Mouse (Mus musculus) forebrain, embryonic 14.5 days (tissue): ENCODE data around the gene Itprip. TPM values are rescaled to one million over a fixed set of nuclear protein-coding genes. Genes with fewer than 3 reads are reported as not detected.

Experiments used
- ATAC-seq: fragments of 200-750 bp; cut with Nextera tagmentation; 2 replicates; pipeline ENCODE4 v1.8.0; 2017; ENCODE audit warnings: mild to moderate bottlenecking, moderate library complexity
- DNase-seq: peaks from one replicate; pipeline ENCODE4 v3.0.0-alpha.2; 2015; ENCODE audit warnings: low spot score
- H3K27ac ChIP-seq: fragments of 300-500 bp; sonication (generic); 2 replicates; pipeline ENCODE4 v1.5.1; 2014; ENCODE audit warnings: low read depth, mild to moderate bottlenecking, control low read depth, low read length, moderate library complexity
- H3K27me3 ChIP-seq: fragments of 300-500 bp; sonication (generic); replicated peaks from 2 replicates; pipeline ENCODE4 v1.6.1; 2014; ENCODE audit warnings: low read length, control low read depth, mixed read lengths; ENCODE audit not compliant: control insufficient read depth, insufficient read depth
- H3K36me3 ChIP-seq: fragments of 300-500 bp; sonication (generic); 2 replicates; pipeline ENCODE4 v1.6.1; 2014; ENCODE audit warnings: low read length, control low read depth; ENCODE audit not compliant: control insufficient read depth, insufficient read depth
- H3K4me1 ChIP-seq: fragments of 300-500 bp; sonication (generic); 2 replicates; pipeline ENCODE4 v1.6.1; 2014; ENCODE audit warnings: antibody characterized with exemption, low read length, control low read depth; ENCODE audit not compliant: control insufficient read depth, insufficient read depth
- H3K4me2 ChIP-seq: fragments of 300-500 bp; sonication (generic); 2 replicates; pipeline ENCODE4 v1.6.1; 2014; ENCODE audit warnings: mild to moderate bottlenecking, control low read depth, low read length
- H3K4me3 ChIP-seq: fragments of 300-500 bp; sonication (generic); 2 replicates; pipeline ENCODE4 v1.5.1; 2014; ENCODE audit warnings: low read depth, low read length, control low read depth
- H3K9ac ChIP-seq: fragments of 300-500 bp; sonication (generic); 2 replicates; pipeline ENCODE4 v1.6.1; 2014; ENCODE audit warnings: mild to moderate bottlenecking, low read length, control low read depth, moderate library complexity
- H3K9me3 ChIP-seq: fragments of 300-500 bp; sonication (generic); replicated peaks from 2 replicates; pipeline ENCODE4 v1.6.1; 2016; ENCODE audit warnings: low read length, control low read depth, mixed read lengths; ENCODE audit not compliant: control insufficient read depth
- WGBS: fragments of 180-500 bp; shearing (Covaris S2); extraction: QIAGEN DNeasy Blood & Tissue Kit; methylation state at CpG from one replicate; pipeline ENCODE4 v1.1.7; 2014; 5-methylcytosine and 5-hydroxymethylcytosine counted together
- polyA plus RNA-seq: library from polyadenylated mRNA; unstranded; fragments of >200 nt; fragmentation: Nextera tagmentation; extraction: Ambion mirVana; gene quantifications from 2 replicates; pipeline ENCODE4 v1.2.1, GENCODE M21; 2014

Gene Itprip
- polyA plus RNA-seq, 1 experiment from 2014 or later, result 5.4 TPM

GRCm38 (mm10) chr19:47884296-47885085 lies 34.6 kb downstream of the Itprip start:
- no peak overlapping the region for H3K9ac ChIP-seq
- H3K4me1 ChIP-seq, result no peaks in the 10 kb centered on the region
- no peaks in the 10 kb centered on the region for H3K27me3 ChIP-seq
- no peaks in the 10 kb centered on the region for H3K36me3 ChIP-seq
- H3K4me2 ChIP-seq, result no peak overlapping the region
- ATAC-seq, result no peak
- H3K27ac ChIP-seq, result no peak overlapping the region
- DNase-seq, result no peak
- H3K4me3 ChIP-seq, result no peak overlapping the region
- H3K9me3 ChIP-seq, result no peaks in the 10 kb centered on the region
- WGBS, result 85% methylated on average over 13 of the region's 13 CpGs

- Histone ChIP-seq H3K36me3 (no peaks in the 10 kb centered on the region), H3K9me3 (no peaks in the 10 kb centered on the region), H3K4me2 (no peak overlapping the region), H3K9ac (no peak overlapping the region), H3K27ac (no peak overlapping the region), H3K27me3 (no peaks in the 10 kb centered on the region), H3K4me3 (no peak overlapping the region), H3K4me1 (no peaks in the 10 kb centered on the region)
- DNase-seq, result no peak
- WGBS, result 69% methylated on average over 9 of the region's 9 CpGs
- peak; percentile 60 for ATAC-seq
Observed at GRCm38 (mm10) chr19:47882882-47883254, 36.2 kb downstream of the Itprip start.

DNA sequence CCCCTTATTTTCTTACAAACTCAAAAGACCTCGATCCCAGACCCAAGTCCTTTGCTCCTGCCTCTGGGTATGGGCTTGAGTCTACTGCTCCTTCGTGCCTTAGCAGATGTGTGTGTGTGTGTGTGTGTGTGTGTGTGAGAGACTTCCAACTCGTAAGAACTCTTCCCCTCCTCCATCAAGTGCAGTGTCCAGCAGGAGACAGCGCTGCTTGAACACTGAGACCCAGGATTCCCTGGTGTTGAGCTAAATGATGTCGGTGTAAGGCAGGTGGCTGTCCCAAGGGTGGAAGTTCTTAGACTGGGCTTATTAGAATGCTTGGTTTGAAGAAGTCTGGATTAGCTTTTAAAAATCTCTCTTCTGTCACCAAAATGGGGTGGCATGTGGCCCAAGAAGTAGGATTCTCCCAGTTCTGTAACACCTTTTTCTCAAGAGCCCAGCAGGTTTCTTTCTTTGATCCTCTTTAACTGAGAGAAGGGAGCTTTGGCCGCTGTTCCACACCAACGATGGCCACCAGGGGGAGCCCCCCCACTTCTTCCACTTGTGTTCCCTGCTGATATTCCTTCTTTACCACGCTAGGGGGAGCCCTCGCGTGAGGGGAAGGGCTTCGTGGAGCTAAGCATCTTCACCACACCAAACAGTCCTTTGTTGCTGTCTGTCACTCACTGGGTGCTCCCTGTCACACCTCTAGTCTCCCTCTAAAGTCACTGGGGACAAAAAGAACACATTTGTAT lies 36.8 kb downstream of the Itprip start:
- Histone ChIP-seq H3K36me3 (no peaks in the 10 kb centered on the region), H3K4me3 (no peak overlapping the region), H3K27ac (no peak overlapping the region), H3K27me3 (no peaks in the 10 kb centered on the region), H3K4me2 (no peak overlapping the region), H3K4me1 (no peaks in the 10 kb centered on the region), H3K9ac (no peak overlapping the region), H3K9me3 (no peaks in the 10 kb centered on the region)
- ATAC-seq (peak; percentile 88), DNase-seq (peak; percentile 93)
- 28% methylated on average over 11 of the region's 11 CpGs for WGBS

- Histone ChIP-seq H3K4me3 (no peak overlapping the region), H3K4me2 (no peak overlapping the region), H3K9me3 (no peaks in the 10 kb centered on the region), H3K27me3 (no peaks in the 10 kb centered on the region), H3K4me1 (no peaks in the 10 kb centered on the region), H3K9ac (no peak overlapping the region), H3K27ac (no peak overlapping the region), H3K36me3 (no peaks in the 10 kb centered on the region)
- no peak for ATAC-seq
- 83% methylated on average over 7 of the region's 7 CpGs for WGBS
- no peak for DNase-seq
Observed at GRCm38 (mm10) chr19:47881538-47881937, 37.6 kb downstream of the Itprip start.

DNA sequence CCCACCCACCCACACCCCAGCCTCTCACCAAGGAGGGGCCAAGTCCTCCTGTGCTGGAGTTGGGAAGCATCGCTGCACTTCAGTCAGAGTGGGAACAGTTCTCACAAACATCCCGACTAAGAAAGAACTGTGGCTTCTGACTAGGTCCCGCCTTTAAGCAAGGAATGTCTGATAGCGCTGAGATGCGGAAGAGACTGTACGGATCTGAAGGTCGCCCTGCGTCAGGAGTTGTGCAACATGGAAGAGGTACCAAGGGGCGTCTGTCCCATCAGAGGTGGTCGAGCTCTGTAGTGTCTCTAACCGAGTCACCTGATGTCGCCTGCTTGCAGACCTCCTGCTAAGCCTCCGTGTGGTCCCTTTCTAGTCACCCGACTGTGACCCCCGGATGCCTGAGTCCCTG lies 42.8 kb downstream of the Itprip start:
- no peaks in the 10 kb centered on the region for H3K36me3 ChIP-seq
- 84% methylated on average over 15 of the region's 15 CpGs for WGBS
- no peak overlapping the region for H3K4me2 ChIP-seq
- H3K27me3 ChIP-seq, result no peaks in the 10 kb centered on the region
- H3K4me3 ChIP-seq, result no peak overlapping the region
- ATAC-seq (no peak), DNase-seq (no peak)
- H3K9ac ChIP-seq, result no peak overlapping the region
- no peaks in the 10 kb centered on the region for H3K4me1 ChIP-seq
- H3K27ac ChIP-seq, result no peak overlapping the region
- H3K9me3 ChIP-seq, result no peaks in the 10 kb centered on the region

GRCm38 (mm10) chr19:47871515-47871914 lies 47.6 kb downstream of the Itprip start:
- no peaks in the 10 kb centered on the region for H3K36me3 ChIP-seq
- H3K4me3 ChIP-seq, result no peak overlapping the region
- H3K27ac ChIP-seq, result no peak overlapping the region
- WGBS, result 26% methylated on average over 10 of the region's 10 CpGs
- no peak overlapping the region for H3K4me2 ChIP-seq
- H3K4me1 ChIP-seq, result no peaks in the 10 kb centered on the region
- no peaks in the 10 kb centered on the region for H3K9me3 ChIP-seq
- DNase-seq (no peak), ATAC-seq (no peak)
- H3K27me3 ChIP-seq, result no peaks in the 10 kb centered on the region
- no peak overlapping the region for H3K9ac ChIP-seq

DNA sequence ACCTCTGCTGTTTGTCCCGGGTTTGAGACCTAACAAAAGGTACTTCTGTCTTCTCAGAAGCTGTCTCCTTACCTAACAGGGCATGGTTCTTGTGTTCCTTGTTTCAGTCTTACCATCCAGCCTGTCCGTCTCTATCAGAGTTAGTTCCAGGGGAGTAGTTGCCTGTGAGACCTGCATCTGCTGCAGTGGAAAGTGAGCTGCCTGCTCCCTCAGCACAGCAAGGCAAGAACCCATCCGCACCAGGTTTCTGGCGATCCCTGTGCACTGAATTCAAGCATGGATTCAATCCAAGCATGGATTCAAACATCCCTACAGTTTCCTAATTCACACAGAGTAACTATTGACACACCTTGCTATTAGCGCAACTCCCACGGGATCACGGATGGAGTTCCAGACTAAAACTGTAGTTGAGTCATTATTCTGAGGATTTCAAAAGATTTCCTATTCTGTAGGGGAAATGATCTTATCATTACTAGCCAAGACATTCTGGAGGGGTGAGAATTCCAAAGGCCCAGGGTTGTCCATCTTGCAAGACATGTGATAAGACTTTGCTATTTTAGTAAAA lies 48.9 kb downstream of the Itprip start:
- DNase-seq, result no peak
- no peaks in the 10 kb centered on the region for H3K4me1 ChIP-seq
- no peaks in the 10 kb centered on the region for H3K27me3 ChIP-seq

GRCm38 (mm10) chr19:47869516-47869915 lies 49.6 kb downstream of the Itprip start:
- no peak for DNase-seq
- Histone ChIP-seq H3K27me3 (no peaks in the 10 kb centered on the region), H3K9ac (no peak overlapping the region), H3K9me3 (no peaks in the 10 kb centered on the region), H3K27ac (no peak overlapping the region), H3K36me3 (no peaks in the 10 kb centered on the region), H3K4me3 (no peak overlapping the region), H3K4me2 (no peak overlapping the region), H3K4me1 (0 out of 2 replicates have a peak, but pooled peaks cover 4% of the 10 kb centered on the region)
- WGBS, result 72% methylated on average over 3 of the region's 3 CpGs
- ATAC-seq, result no peak

More for the DNA sequence above, 48.9 kb downstream of the Itprip start:
- no peak for ATAC-seq
- WGBS, result 79% methylated on average over 7 of the region's 7 CpGs
- no peak overlapping the region for H3K9ac ChIP-seq
- H3K27ac ChIP-seq, result no peak overlapping the region
- no peaks in the 10 kb centered on the region for H3K36me3 ChIP-seq
- H3K4me3 ChIP-seq, result no peak overlapping the region
- no peaks in the 10 kb centered on the region for H3K9me3 ChIP-seq
- H3K4me2 ChIP-seq, result no peak overlapping the region

DNA sequence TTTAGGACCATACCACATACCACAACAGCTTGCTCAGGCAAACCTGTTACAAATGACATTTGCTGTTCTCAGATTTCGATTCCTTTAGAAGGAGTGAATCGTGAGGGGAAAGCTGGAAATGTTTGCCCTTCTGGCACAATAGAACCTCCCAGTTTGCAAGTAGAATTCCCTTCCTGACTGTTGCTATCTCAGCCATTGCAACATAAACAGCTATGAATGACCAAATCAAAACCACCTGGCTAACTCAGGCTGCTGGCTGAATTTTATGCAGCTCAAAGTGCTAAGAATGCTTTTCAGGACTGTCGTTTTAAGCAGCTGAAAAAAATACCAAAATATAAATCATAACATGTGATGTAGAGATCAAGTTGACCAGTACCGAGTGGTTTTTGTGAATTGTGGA lies 50.1 kb downstream of the Itprip start:
- 80% methylated on average over 4 of the region's 4 CpGs for WGBS
- no peak for ATAC-seq

More for the DNA sequence above, 50.1 kb downstream of the Itprip start:
- no peak overlapping the region for H3K4me3 ChIP-seq
- H3K36me3 ChIP-seq, result no peaks in the 10 kb centered on the region
- 0 out of 2 replicates have a peak, but pooled peaks cover 4% of the 10 kb centered on the region for H3K4me1 ChIP-seq
- H3K27ac ChIP-seq, result no peak overlapping the region
- no peak overlapping the region for H3K4me2 ChIP-seq
- no peak overlapping the region for H3K9ac ChIP-seq
- no peaks in the 10 kb centered on the region for H3K27me3 ChIP-seq
- no peaks in the 10 kb centered on the region for H3K9me3 ChIP-seq
- no peak for DNase-seq
